In genomic region chr3:90264687-90265033, GRCm38 (mm10) we compare ENCODE assay signal across 9 mouse cellular contexts. TPM values are rescaled to one million over a fixed set of nuclear protein-coding genes. Genes with fewer than 3 reads are reported as not detected.
A peak's percentile ranks its signal among the peaks of the same experiment; 100 is the strongest.
DNase-seq lines count a peak whose midpoint lies in the region; ATAC-seq and TF ChIP-seq lines count a peak whose summit lies in the region.
"Had no signal": no experiment of that assay in that cellular context is flagged by ENCODE, and none has a peak within 500 bp of the region (broad histone marks: within the 10 kb centered on the region; RNA-seq: fewer than 3 reads in every experiment).

No protein-coding gene starts in this region.

- intact Hi-C loops in heart, adult 2 months (cut with DNase I): loop anchor here (1.0 to 5.0 kb wide), 4 partner anchors 28 to 109 kb away; partner anchors contain the start of genes Gatad2b, Rab13 and Rps27
- intact Hi-C loops in gastrocnemius, postnatal 36 days (cut with DNase I): loop anchor here (2.0 to 5.0 kb wide), 2 partner anchors 44 to 108 kb away; no protein-coding TSS in a partner anchor
- intact Hi-C loops in gastrocnemius, postnatal 14 days (cut with DNase I; ENCODE audit: low total_unique reads): loop anchor here (10.0 kb wide), 1 partner anchor 110 kb away; no protein-coding TSS in a partner anchor

- peak overlapping the region; percentile 100 for H3K27ac ChIP-seq in heart, adult 2 months
- peak overlapping the region; percentile 93 for H3K27ac ChIP-seq in forebrain, embryonic 15.5 days (replicated peaks)
- peak overlapping the region; percentile 92 for H3K27ac ChIP-seq in liver, embryonic 16.5 days (ENCODE audit: low read length)

- H3K27me3 ChIP-seq in heart, adult 2 months (ENCODE audit: control insufficient read depth, insufficient read depth, low read length): no peaks in the 10 kb centered on the region
- H3K27me3 ChIP-seq in C2C12 (ENCODE audit: control insufficient read depth, insufficient read depth, insufficient read length): no peaks in the 10 kb centered on the region
- no peaks in the 10 kb centered on the region for H3K27me3 ChIP-seq in forebrain, embryonic 15.5 days
- no peaks in the 10 kb centered on the region for H3K27me3 ChIP-seq in liver, embryonic 16.5 days (ENCODE audit: control insufficient read depth, insufficient read depth, low read depth, low read length)

- no peak for TF ChIP-seq CTCF in heart, adult 2 months (IDR thresholded peaks at IDR 0.05)
- TF ChIP-seq CTCF in C2C12 (IDR thresholded peaks at IDR 0.05; ENCODE audit: control insufficient read depth, insufficient read depth, insufficient read length): no peak

- no peaks in the 10 kb centered on the region for H3K79me3 ChIP-seq in C2C12 (ENCODE audit: low read depth)

- H3ac ChIP-seq in C2C12 (ENCODE audit: control insufficient read depth, insufficient read length, low read depth): peak overlapping the region; percentile 8

- DNase-seq in heart, adult 2 months: no peak
- no peak for DNase-seq in heart, adult 18-20 months
- no peak for DNase-seq in ovary, adult 18-20 months (ENCODE audit: low spot score)
- DNase-seq in gastrocnemius, postnatal 36 days: no peak
- no peak for DNase-seq in gastrocnemius, postnatal 14 days

- H3K36me3 ChIP-seq in heart, adult 2 months (ENCODE audit: control insufficient read depth, insufficient read depth, low read length): no peaks in the 10 kb centered on the region
- H3K36me3 ChIP-seq in C2C12 (ENCODE audit: control insufficient read depth, insufficient read depth): peaks cover 24% of the 10 kb centered on the region
- peaks cover 42% of the 10 kb centered on the region for H3K36me3 ChIP-seq in forebrain, embryonic 15.5 days
- no peaks in the 10 kb centered on the region; the same call in none of the 2 replicates for H3K36me3 ChIP-seq in liver, embryonic 16.5 days (ENCODE audit: control insufficient read depth, insufficient read depth)

- no peak for TF ChIP-seq POLR2A in heart, adult 2 months (IDR thresholded peaks at IDR 0.05; ENCODE audit: insufficient read depth, low read depth, low read length)

- peak overlapping the region; percentile 99 for H3K4me2 ChIP-seq in forebrain, embryonic 15.5 days (replicated peaks)
- peak overlapping the region; percentile 84 for H3K4me2 ChIP-seq in liver, embryonic 16.5 days (ENCODE audit: low read depth, low read length)

- H3K4me1 ChIP-seq in heart, adult 2 months (ENCODE audit: control insufficient read depth, insufficient read depth, low read length): peaks cover 5% of the 10 kb centered on the region; the same call in 1 of the 2 replicates
- H3K4me1 ChIP-seq in forebrain, embryonic 15.5 days: peaks cover 12% of the 10 kb centered on the region; the same call in 1 of the 2 replicates
- H3K4me1 ChIP-seq in liver, embryonic 16.5 days (ENCODE audit: control insufficient read depth, low read depth, low read length): peaks cover 26% of the 10 kb centered on the region

- H3K4me3 ChIP-seq in heart, adult 2 months: peak overlapping the region; percentile 89
- peak overlapping the region; percentile 50 for H3K4me3 ChIP-seq in C2C12 (ENCODE audit: insufficient read depth, poor library complexity, severe bottlenecking)
- peak overlapping the region; percentile 96 for H3K4me3 ChIP-seq in forebrain, embryonic 15.5 days
- H3K4me3 ChIP-seq in liver, embryonic 16.5 days (ENCODE audit: low read depth, low read length): peak overlapping the region; percentile 81

- WGBS in heart, adult 2 months: 31% methylated on average over 10 of the region's 10 CpGs
- 35% methylated on average over 10 of the region's 10 CpGs for WGBS in forebrain, embryonic 15.5 days
- 20% methylated on average over 10 of the region's 10 CpGs for whole genome bisulfite sequencing in liver, embryonic 16.5 days (ENCODE audit: insufficient replicate concordance)

- no peaks in the 10 kb centered on the region for H3K79me2 ChIP-seq in heart, adult 2 months (replicated peaks; ENCODE audit: control insufficient read depth, insufficient read depth, low read length)
- H3K79me2 ChIP-seq in C2C12 (ENCODE audit: control insufficient read depth, insufficient read depth): no peaks in the 10 kb centered on the region

- no peak for TF ChIP-seq EP300 in heart, adult 2 months (IDR thresholded peaks at IDR 0.05; ENCODE audit: insufficient read depth, low read depth, low read length)

- H3K9me3 ChIP-seq in forebrain, embryonic 15.5 days: no peaks in the 10 kb centered on the region
- H3K9me3 ChIP-seq in liver, embryonic 16.5 days (replicated peaks; ENCODE audit: control insufficient read depth, low read length): no peaks in the 10 kb centered on the region

- peak overlapping the region; percentile 57 for H3K9ac ChIP-seq in heart, adult 2 months (ENCODE audit: low read depth, low read length)
- peak overlapping the region; percentile 89 for H3K9ac ChIP-seq in forebrain, embryonic 15.5 days (replicated peaks)
- H3K9ac ChIP-seq in liver, embryonic 16.5 days (ENCODE audit: low read depth, low read length): peak overlapping the region; percentile 78; the same call in 1 of the 2 replicates

- no peak for ATAC-seq in forebrain, embryonic 15.5 days (replicated peaks)
- ATAC-seq in liver, embryonic 16.5 days (ENCODE audit: low read depth): no peak

TF ChIP-seq in C2C12, 6 proteins besides CTCF, POLR2A, EP300 and RAD21:
- no peak for TF ChIP-seq MAX (IDR thresholded peaks at IDR 0.05)
- TF ChIP-seq FOSL1 (IDR thresholded peaks at IDR 0.05; ENCODE audit: insufficient read depth, low read length, poor library complexity, severe bottlenecking): no peak
- TF ChIP-seq MYOG (IDR thresholded peaks at IDR 0.05; ENCODE audit: control insufficient read depth, extremely low read depth, insufficient read length): no peak
- no peak for TF ChIP-seq MYOD1 (IDR thresholded peaks at IDR 0.05; ENCODE audit: control insufficient read depth, insufficient read length, low read depth)
- TF ChIP-seq USF1 (IDR thresholded peaks at IDR 0.05; ENCODE audit: low read depth): no peak
- no peak for TF ChIP-seq CEBPB (IDR thresholded peaks at IDR 0.05; ENCODE audit: low read depth)

RNA-seq across cellular contexts. Expression of gene Dennd4b, which starts 0.3 kb away (rescaled TPM):
- 10 to 100 TPM; 35.7 to 36.5 TPM for total RNA-seq in heart, adult 2 months (2021)
- polyA plus RNA-seq in heart, adult 2 months (2012; rRNA removed): 45.6 and 45.9 TPM in 2 replicates
- total RNA-seq in heart, adult 18-20 months (2021): 10 to 100 TPM; 33.6 to 37.5 TPM
- polyA plus RNA-seq in C2C12 (2012; fragmentation: generic; extraction: Trizol): 2.6 TPM
- polyA plus RNA-seq in forebrain, embryonic 15.5 days (2015; fragmentation: Nextera tagmentation; extraction: Ambion mirVana): 5.4 and 7.2 TPM in 2 replicates
- polyA plus RNA-seq in liver, embryonic 16.5 days (2015; fragmentation: Nextera tagmentation; extraction: Ambion mirVana): 2.3 and 2.8 TPM in 2 replicates
- 10 to 100 TPM; 78.4 to 81.8 TPM for total RNA-seq in gastrocnemius, postnatal 36 days (2021)
- 10 to 100 TPM; 44.8 to 45.3 TPM for total RNA-seq in gastrocnemius, postnatal 14 days (2021)

RNA-seq across cellular contexts. Expression of gene Crtc2, which starts 10.7 kb away (rescaled TPM):
- 10 to 100 TPM; 16.6 to 17.1 TPM for total RNA-seq in heart, adult 2 months (2021)
- polyA plus RNA-seq in heart, adult 2 months (2012; rRNA removed): 32.9 and 33.7 TPM in 2 replicates
- 10 to 100 TPM; 13.4 to 18.0 TPM for total RNA-seq in heart, adult 18-20 months (2021)
- 25.7 TPM for polyA plus RNA-seq in C2C12 (2012; fragmentation: generic; extraction: Trizol)
- 20.8 and 21.1 TPM in 2 replicates for polyA plus RNA-seq in forebrain, embryonic 15.5 days (2015; fragmentation: Nextera tagmentation; extraction: Ambion mirVana)
- 5.2 and 6.9 TPM in 2 replicates for polyA plus RNA-seq in liver, embryonic 16.5 days (2015; fragmentation: Nextera tagmentation; extraction: Ambion mirVana)
- total RNA-seq in gastrocnemius, postnatal 36 days (2021): 10 to 100 TPM; 12.3 to 14.0 TPM
- 10 to 100 TPM; 13.5 to 14.1 TPM for total RNA-seq in gastrocnemius, postnatal 14 days (2021)

RNA-seq across cellular contexts. Expression of gene Slc39a1, which starts 16.7 kb away (rescaled TPM):
- 10 to 100 TPM; 67.6 to 75.5 TPM for total RNA-seq in heart, adult 2 months (2021)
- 57.3 and 83.7 TPM in 2 replicates for polyA plus RNA-seq in heart, adult 2 months (2012; rRNA removed)
- 10 to 100 TPM; 62.0 to 65.5 TPM for total RNA-seq in heart, adult 18-20 months (2021)
- polyA plus RNA-seq in C2C12 (2012; fragmentation: generic; extraction: Trizol): 82.1 TPM
- polyA plus RNA-seq in forebrain, embryonic 15.5 days (2015; fragmentation: Nextera tagmentation; extraction: Ambion mirVana): 42.8 and 43.2 TPM in 2 replicates
- 30.0 and 33.5 TPM in 2 replicates for polyA plus RNA-seq in liver, embryonic 16.5 days (2015; fragmentation: Nextera tagmentation; extraction: Ambion mirVana)
- total RNA-seq in gastrocnemius, postnatal 36 days (2021): 10 to 100 TPM; 47.5 to 48.3 TPM
- total RNA-seq in gastrocnemius, postnatal 14 days (2021): 10 to 100 TPM; 57.8 to 62.7 TPM

RNA-seq across cellular contexts. Expression of gene Creb3l4, which starts 21.3 kb away (rescaled TPM):
- under 1 TPM; 0.14 to 0.16 TPM for total RNA-seq in heart, adult 2 months (2021)
- 0.53 and 0.55 TPM in 2 replicates for polyA plus RNA-seq in heart, adult 2 months (2012; rRNA removed)
- total RNA-seq in heart, adult 18-20 months (2021): under 1 TPM in 1 of 2 experiments, not detected in 1; 0.41 TPM
- 0.06 TPM for polyA plus RNA-seq in C2C12 (2012; fragmentation: generic; extraction: Trizol)
- 3.7 TPM in 2 replicates for polyA plus RNA-seq in forebrain, embryonic 15.5 days (2015; fragmentation: Nextera tagmentation; extraction: Ambion mirVana)
- polyA plus RNA-seq in liver, embryonic 16.5 days (2015; fragmentation: Nextera tagmentation; extraction: Ambion mirVana): 0.35 and 0.41 TPM in 2 replicates
- total RNA-seq in gastrocnemius, postnatal 36 days (2021): under 1 TPM in 1 of 2 experiments, not detected in 1; 0.26 TPM
- total RNA-seq in gastrocnemius, postnatal 14 days (2021): under 1 TPM; 0.27 to 0.39 TPM
- total RNA-seq: common myeloid progenitor, adult 5-6 weeks had no signal

RNA-seq across cellular contexts. Expression of gene Gatad2b, which starts 28.3 kb away (rescaled TPM):
- 10 to 100 TPM; 40.0 to 45.3 TPM for total RNA-seq in heart, adult 2 months (2021)
- polyA plus RNA-seq in heart, adult 2 months (2012; rRNA removed): 17.7 and 21.0 TPM in 2 replicates
- total RNA-seq in heart, adult 18-20 months (2021): 10 to 100 TPM; 40.0 to 41.8 TPM
- 14.2 TPM for polyA plus RNA-seq in C2C12 (2012; fragmentation: generic; extraction: Trizol)
- polyA plus RNA-seq in forebrain, embryonic 15.5 days (2015; fragmentation: Nextera tagmentation; extraction: Ambion mirVana): 15.2 TPM in 2 replicates
- 3.2 and 3.9 TPM in 2 replicates for polyA plus RNA-seq in liver, embryonic 16.5 days (2015; fragmentation: Nextera tagmentation; extraction: Ambion mirVana)
- total RNA-seq in gastrocnemius, postnatal 36 days (2021): 10 to 100 TPM; 36.1 to 50.1 TPM
- 10 to 100 TPM; 41.5 to 43.2 TPM for total RNA-seq in gastrocnemius, postnatal 14 days (2021)
